Mouse (Mus musculus): ENCODE results near the gene Alkbh7.

DNA sequence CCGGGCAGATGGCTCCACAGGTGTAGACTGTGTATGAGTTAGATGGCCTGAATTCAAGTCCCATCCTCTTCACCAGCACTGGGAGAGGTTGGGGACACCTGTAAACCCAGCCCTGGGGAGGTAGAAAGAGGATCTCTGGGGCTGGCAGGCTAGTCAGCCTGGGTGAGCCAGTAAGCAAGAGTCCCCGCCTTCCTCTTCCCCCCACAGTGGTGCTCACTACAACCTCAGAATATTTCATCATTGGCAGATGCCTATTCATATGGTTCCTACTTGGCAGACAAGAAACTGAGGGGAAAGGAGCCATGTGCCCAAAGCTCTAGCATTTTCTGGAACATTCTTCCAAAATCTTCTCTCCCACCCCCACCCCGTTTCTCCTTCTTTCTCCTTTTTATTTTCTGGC, 51.7 kb downstream of the Alkbh7 start:
- TF ChIP-seq CTCF (IDR thresholded peaks at IDR 0.05; ENCODE audit: low read depth): no peak
- TF ChIP-seq EP300 (optimal IDR thresholded peaks at IDR 0.05): no peak

All from stomach, postnatal 0 days (tissue).